Mouse (Mus musculus): ENCODE data around the gene Mfsd4a.

The Mfsd4a gene

GRCm38 (mm10) chr1:132016691-132017090, 51.2 kb downstream of the Mfsd4a start:
- no peak for DNase-seq (ENCODE audit: low spot score in 2 of 2)

- DNase-seq (ENCODE audit: low spot score in 2 of 2): no peak
Observed at GRCm38 (mm10) chr1:132014800-132015199, 53.1 kb downstream of the Mfsd4a start.

DNA sequence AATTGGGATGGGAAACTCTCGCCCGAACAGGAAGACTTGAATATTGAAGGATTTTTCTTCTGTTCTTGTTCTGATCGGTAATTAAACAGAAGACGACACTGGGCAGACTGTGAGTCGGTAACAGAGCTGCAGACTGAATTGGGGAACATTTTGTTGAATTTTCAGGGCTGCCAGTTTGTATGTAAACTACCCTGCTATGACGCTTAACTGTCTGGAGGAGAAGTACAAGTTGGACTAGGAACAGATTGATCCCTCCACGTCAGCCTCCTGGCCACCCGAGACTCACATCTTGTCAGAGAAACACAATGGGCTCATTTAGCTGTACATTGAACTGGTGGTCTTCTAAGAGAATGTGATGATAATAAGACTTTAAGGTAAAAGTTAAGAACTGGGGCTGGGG, 55.0 kb downstream of the Mfsd4a start:
- DNase-seq (ENCODE audit: low spot score in 2 of 2): no peak

DNA sequence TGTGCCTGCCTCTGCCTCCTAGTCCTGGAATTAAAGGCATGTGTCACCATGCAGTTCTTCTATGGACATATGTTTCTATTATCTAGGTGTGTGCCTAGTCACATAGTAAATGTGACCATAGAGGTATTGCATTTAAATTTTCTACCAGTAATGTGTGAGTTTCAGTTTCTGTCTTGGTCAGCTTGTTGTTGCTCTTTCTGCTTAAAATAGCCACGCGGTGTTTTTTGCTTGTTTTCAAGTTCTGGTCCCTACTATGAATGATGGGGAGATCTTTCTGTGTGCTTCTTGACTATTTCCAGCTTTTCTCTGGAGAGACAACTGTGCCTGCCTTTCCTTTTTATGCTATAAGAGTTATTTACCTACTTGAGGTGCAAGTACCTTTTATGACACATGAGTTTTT, 56.1 kb downstream of the Mfsd4a start:
- DNase-seq (ENCODE audit: low spot score in 2 of 2): no peak

- DNase-seq (ENCODE audit: low spot score in 2 of 2): no peak
Observed at GRCm38 (mm10) chr1:132010632-132011501, 57.0 kb downstream of the Mfsd4a start.

- no peak for DNase-seq (ENCODE audit: low spot score in 2 of 2)
Observed at GRCm38 (mm10) chr1:132008881-132009644, 58.8 kb downstream of the Mfsd4a start.

- DNase-seq (ENCODE audit: low spot score in 2 of 2): peak; percentile 76 to 83
Observed at GRCm38 (mm10) chr1:132007828-132008827, 59.7 kb downstream of the Mfsd4a start.

GRCm38 (mm10) chr1:132007282-132007815, 60.5 kb downstream of the Mfsd4a start, which contains the start of gene Elk4:
Gene Elk4 (plus strand): TSS chr1:132007607.
- DNase-seq (ENCODE audit: low spot score in 2 of 2): peak; percentile 86 to 88

- DNase-seq (ENCODE audit: low spot score in 2 of 2): no peak
Observed at GRCm38 (mm10) chr1:132006721-132007120, 61.1 kb downstream of the Mfsd4a start.

GRCm38 (mm10) chr1:132006046-132006445, 61.8 kb downstream of the Mfsd4a start:
- DNase-seq (ENCODE audit: low spot score in 2 of 2): no peak

- no peak for DNase-seq (ENCODE audit: low spot score in 2 of 2)
Observed at GRCm38 (mm10) chr1:132005466-132005865, 62.4 kb downstream of the Mfsd4a start.

GRCm38 (mm10) chr1:132004574-132005180, 63.2 kb downstream of the Mfsd4a start:
- DNase-seq (ENCODE audit: low spot score in 2 of 2): no peak

DNA sequence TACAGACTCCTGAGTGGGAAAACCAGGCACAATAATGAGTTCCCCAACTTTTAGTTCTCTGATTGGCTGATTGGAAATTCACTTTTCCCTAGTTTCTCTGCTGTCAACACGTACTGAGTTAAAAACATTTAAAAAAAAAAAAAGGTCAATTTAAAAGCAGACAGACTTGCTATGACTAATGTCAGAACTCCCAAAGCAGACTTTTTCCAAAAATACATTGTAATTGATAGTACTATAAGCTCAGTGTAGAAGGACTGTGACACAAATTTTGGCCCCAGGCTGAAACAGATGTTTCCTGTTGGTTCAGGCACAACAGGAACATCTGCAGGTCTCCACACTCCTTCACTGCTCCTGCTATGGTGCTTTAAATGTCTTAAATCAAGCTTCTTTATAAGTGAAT, 64.0 kb downstream of the Mfsd4a start:
- DNase-seq (ENCODE audit: low spot score in 2 of 2): no peak

- no peak for DNase-seq (ENCODE audit: low spot score in 2 of 2)
Observed at GRCm38 (mm10) chr1:132003111-132003510, 64.8 kb downstream of the Mfsd4a start.

GRCm38 (mm10) chr1:132001880-132002330, 66.0 kb downstream of the Mfsd4a start:
- no peak for DNase-seq (ENCODE audit: low spot score in 2 of 2)

- no peak for DNase-seq (ENCODE audit: low spot score in 2 of 2)
Observed at GRCm38 (mm10) chr1:132000506-132000905, 67.4 kb downstream of the Mfsd4a start.

GRCm38 (mm10) chr1:131995062-131995461, 72.8 kb downstream of the Mfsd4a start:
- DNase-seq (ENCODE audit: low spot score in 2 of 2): no peak

- no peak for DNase-seq (ENCODE audit: low spot score in 2 of 2)
Observed at GRCm38 (mm10) chr1:131993169-131994040, 74.5 kb downstream of the Mfsd4a start.

- no peak for DNase-seq (ENCODE audit: low spot score in 2 of 2)
Observed at GRCm38 (mm10) chr1:131992561-131993001, 75.3 kb downstream of the Mfsd4a start.
